Mouse (Mus musculus) liver, embryonic 14.5 days (tissue): Measurements from ENCODE around the gene Iffo1.

ENCODE experiments used
- CTCF ChIP-seq: IDR thresholded peaks from 2 replicates; pipeline ENCODE4 v1.5.1; 2016; ENCODE audit warnings: antibody characterized with exemption, low read depth, control low read depth
- EP300 ChIP-seq: IDR thresholded peaks from 2 replicates; pipeline ENCODE4 v1.6.1; 2016; ENCODE audit warnings: antibody characterized with exemption, low read depth

GRCm38 (mm10) chr6:125128724-125129123, 16.3 kb upstream of the Iffo1 start:
- TF ChIP-seq EP300 (no peak), CTCF (no peak)
